Mouse (Mus musculus) heart, adult 2 months (tissue): ENCODE measurements around the gene Btbd35f12. TPM values are rescaled to one million over a fixed set of nuclear protein-coding genes. Genes with fewer than 3 reads are reported as not detected.
"Not testable (repeated sequence)": the region's sequence is repeated elsewhere in the genome, so short reads cannot be mapped to it uniquely, and the experiment has no call there.

Source experiments
- DNase-seq, 2 experiments: peaks; one replicate each; pipeline ENCODE4 v3.0.0; 2021
- H3K27ac ChIP-seq: fragments of 200-600 bp; 2 replicates; pipeline ENCODE4 v1.8.1; 2022
- H3K27me3 ChIP-seq: fragments of 200-500 bp; 2 replicates; pipeline ENCODE4 v1.6.1; 2012; ENCODE audit warnings: mild to moderate bottlenecking, low read length, inconsistent platforms, mixed read lengths; ENCODE audit not compliant: control insufficient read depth, insufficient read depth
- H3K36me3 ChIP-seq: fragments of 200-500 bp; 2 replicates; pipeline ENCODE4 v1.6.1; 2012; ENCODE audit warnings: low read length, inconsistent platforms; ENCODE audit not compliant: control insufficient read depth, insufficient read depth
- H3K4me1 ChIP-seq: fragments of 200-500 bp; 2 replicates; pipeline ENCODE4 v1.6.1; 2011; ENCODE audit warnings: low read length; ENCODE audit not compliant: control insufficient read depth, insufficient read depth
- H3K4me3 ChIP-seq: fragments of 200-600 bp; 2 replicates; pipeline ENCODE4 v1.8.1; 2022
- H3K79me2 ChIP-seq: fragments of 200-500 bp; replicated peaks from 2 replicates; pipeline ENCODE4 v1.6.1; 2012; ENCODE audit warnings: mild to moderate bottlenecking, inconsistent platforms, low read length, moderate library complexity, mixed read lengths; ENCODE audit not compliant: control insufficient read depth, insufficient read depth
- H3K9ac ChIP-seq: fragments of 200-500 bp; 2 replicates; pipeline ENCODE4 v1.6.1; 2012; ENCODE audit warnings: low read depth, mild to moderate bottlenecking, control low read depth, inconsistent platforms, low read length, mixed read lengths
- WGBS: fragments of 180-500 bp; shearing (Covaris S2); methylation state at CpG from one replicate; pipeline ENCODE4 v1.1.7; 2018; 5-methylcytosine and 5-hydroxymethylcytosine counted together
- intact Hi-C: fragments of 180-260 bp; cut with DNase I; formaldehyde crosslinking; loops from one replicate; pipeline ENCODE4 v1.15.1; 2025
- long read RNA-seq: library from polyadenylated mRNA; stranded (forward); transcript quantifications from one replicate; pipeline ENCODE4 v2.0.0, GENCODE M21; 2021
- polyA plus RNA-seq: library from polyadenylated mRNA; depleted of rRNA; stranded (reverse); fragments of >200 nt; gene quantifications from 2 replicates; pipeline ENCODE4 v1.2.3, GENCODE M21; 2012; rRNA removed
- total RNA-seq, 2 experiments: library from RNA; stranded (reverse); gene quantifications; 2 replicates each; pipeline ENCODE4 v1.2.3; 2021

Btbd35f12 gene
- not detected for total RNA-seq
- polyA plus RNA-seq: not detected in 2 replicates
- long read RNA-seq: 0 reads

DNA sequence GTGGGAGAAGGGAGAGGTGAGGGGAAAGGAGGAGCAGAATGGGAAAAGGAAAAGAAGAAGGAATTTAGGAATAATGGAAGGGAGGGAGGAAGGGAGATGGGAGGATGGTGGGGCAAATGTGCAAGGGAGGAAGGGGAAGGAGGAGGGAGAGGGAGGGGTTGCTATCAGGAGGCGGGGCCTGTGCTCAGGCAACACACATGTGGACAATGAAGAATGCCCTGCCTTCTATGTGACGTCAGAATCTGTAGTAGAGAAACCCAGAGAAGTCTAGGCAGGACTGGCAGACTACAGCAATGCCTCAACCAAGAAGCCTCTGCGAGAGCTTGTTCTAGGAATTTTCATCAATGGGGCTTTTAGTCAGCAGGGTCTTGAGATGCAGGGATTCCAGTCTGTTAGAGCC is at the start of gene Btbd35f12:
Btbd35f12 (plus strand) TSS at position 301 of the 400 bp plus-strand sequence.
- H3K4me1 ChIP-seq, DNase-seq, H3K9ac ChIP-seq, intact Hi-C loops, H3K36me3 ChIP-seq, H3K4me3 ChIP-seq, H3K27me3 ChIP-seq, H3K79me2 ChIP-seq, H3K27ac ChIP-seq: not testable (repeated sequence)
- WGBS: no CpG with 5 or more reads among the region's 3 CpGs

DNA sequence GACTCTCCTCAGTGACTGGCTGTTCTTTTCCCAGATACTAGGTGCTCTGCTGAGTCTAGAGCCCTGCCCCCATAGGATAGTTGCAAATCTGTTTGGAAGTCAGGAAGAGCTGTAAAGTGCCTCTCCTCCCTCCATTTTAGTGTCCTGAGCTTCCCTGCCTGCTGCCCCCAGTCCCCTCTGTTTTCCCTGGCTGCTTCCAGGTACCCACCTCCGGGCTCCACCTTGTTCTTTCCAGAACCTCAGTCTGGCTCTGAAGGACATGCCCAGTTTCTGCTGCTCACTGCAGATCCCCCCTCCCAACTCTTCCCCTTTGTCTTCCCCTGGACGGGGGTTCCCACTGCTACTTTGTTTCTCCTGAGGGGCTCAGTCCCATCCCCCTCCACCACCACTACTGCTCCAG is 40.1 kb downstream of the Btbd35f12 start:
- H3K4me3 ChIP-seq, H3K27ac ChIP-seq, H3K9ac ChIP-seq, intact Hi-C loops, H3K79me2 ChIP-seq, H3K4me1 ChIP-seq, H3K27me3 ChIP-seq, H3K36me3 ChIP-seq: not testable (repeated sequence)
- WGBS: 72% methylated on average over 2 of the region's 2 CpGs
- DNase-seq: peak in 1 of 2 experiments; percentile 18

Other genes starting within 250 kb of the Btbd35f12 start
- gene Spin2-ps6, start 78.5 kb upstream of the Btbd35f12 start, total RNA-seq: not detected
- not detected in 2 replicates for gene Spin2-ps6, start 78.5 kb upstream of the Btbd35f12 start, polyA plus RNA-seq